Comparison of ENCODE assay signal across 8 mouse cellular contexts in the genomic region with DNA sequence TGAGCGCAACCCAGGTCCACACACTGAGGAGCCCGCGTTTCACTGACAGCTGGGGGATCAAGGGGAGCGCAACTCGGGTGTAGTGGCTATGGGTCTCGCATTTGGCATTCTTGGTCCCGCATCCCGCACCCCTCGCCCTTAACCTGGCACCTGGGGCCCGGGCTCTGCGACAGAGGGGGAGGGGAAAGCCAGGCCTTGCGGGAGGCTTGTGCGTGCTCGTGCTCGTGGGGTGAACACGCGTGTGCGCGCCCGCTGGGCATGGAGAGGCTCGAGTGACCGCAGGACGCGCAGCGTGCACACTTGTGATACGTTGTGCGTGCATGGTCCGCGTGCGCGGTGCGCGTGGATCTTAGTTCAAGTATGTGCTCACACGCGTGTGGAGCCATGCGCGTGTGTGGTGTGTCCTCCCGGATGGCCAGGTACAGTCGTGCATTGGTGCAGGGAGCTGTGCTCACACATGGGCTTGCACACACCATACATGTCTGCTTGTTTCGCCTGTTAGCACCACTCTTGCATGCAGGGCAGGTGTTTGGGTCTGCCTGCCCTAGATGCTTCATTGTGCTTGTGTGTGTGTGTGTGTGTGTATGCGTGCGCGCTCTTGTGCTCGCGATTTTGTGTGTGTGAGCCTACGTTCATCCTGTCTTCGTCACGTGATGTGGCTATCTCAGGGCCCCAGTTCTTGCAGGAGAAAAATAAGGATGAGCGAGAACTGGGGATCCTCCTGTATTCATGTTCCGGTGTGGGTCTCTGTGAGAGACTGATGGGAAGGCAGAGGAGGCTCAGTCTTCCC. TPM values are rescaled to one million over a fixed set of nuclear protein-coding genes. Genes with fewer than 3 reads are reported as not detected.
DNase-seq lines count a peak whose midpoint lies in the region; ATAC-seq lines count a peak whose summit lies in the region.

No protein-coding gene starts in this region.

- intact Hi-C loops in left cerebral cortex, postnatal 25 days (cut with DNase I), result loop anchor here (2.0 to 10.0 kb wide), 4 partner anchors 22 to 210 kb away; a partner anchor contains a TSS

- H3K9ac ChIP-seq in hindbrain, embryonic 16.5 days (ENCODE audit: low read depth, low read length), result peak overlapping the region; percentile 89
- H3K9ac ChIP-seq in midbrain, embryonic 13.5 days (replicated peaks), result peak overlapping the region; percentile 84

- ATAC-seq in erythroid progenitor cell, adult 5-6 weeks (replicated peaks; ENCODE audit: low FRiP score, poor library complexity, severe bottlenecking), result peak; percentile 43
- peak; percentile 21 for ATAC-seq in hindbrain, embryonic 16.5 days
- ATAC-seq in midbrain, embryonic 13.5 days, result peak; percentile 43

- peak overlapping the region; percentile 72 for H3K4me3 ChIP-seq in hindbrain, embryonic 16.5 days (ENCODE audit: low read length)
- peak overlapping the region; percentile 79 for H3K4me3 ChIP-seq in midbrain, embryonic 13.5 days (replicated peaks)

- no peaks in the 10 kb centered on the region for H3K27me3 ChIP-seq in hindbrain, embryonic 16.5 days (replicated peaks; ENCODE audit: control insufficient read depth, insufficient read depth, low read length)
- H3K27me3 ChIP-seq in midbrain, embryonic 13.5 days, result no peaks in the 10 kb centered on the region

- peak; percentile 76 to 80 for DNase-seq in left cerebral cortex, adult 18-20 months (ENCODE audit: low spot score in 2 of 2)
- DNase-seq in left cerebral cortex, adult 11 months (ENCODE audit: low spot score), result no peak
- peak; percentile 66 for DNase-seq in adrenal gland, postnatal 25 days
- DNase-seq in left cerebral cortex, postnatal 25 days (ENCODE audit: low spot score in 2 of 2), result peak; percentile 79 to 81
- DNase-seq in thymus, postnatal 14 days, result peak; percentile 66

- peak overlapping the region; percentile 93 for H3K27ac ChIP-seq in hindbrain, embryonic 16.5 days (ENCODE audit: low read depth, low read length)
- H3K27ac ChIP-seq in midbrain, embryonic 13.5 days, result peak overlapping the region; percentile 92

- WGBS in hindbrain, embryonic 16.5 days, result 11% methylated on average over 50 of the region's 50 CpGs
- 15% methylated on average over 50 of the region's 50 CpGs for WGBS in midbrain, embryonic 13.5 days

- H3K4me2 ChIP-seq in hindbrain, embryonic 16.5 days (ENCODE audit: low read length), result peak overlapping the region; percentile 71
- H3K4me2 ChIP-seq in midbrain, embryonic 13.5 days (replicated peaks), result peak overlapping the region; percentile 93

- no peaks in the 10 kb centered on the region for H3K9me3 ChIP-seq in hindbrain, embryonic 16.5 days (ENCODE audit: control insufficient read depth, low read length)
- no peaks in the 10 kb centered on the region for H3K9me3 ChIP-seq in midbrain, embryonic 13.5 days

- H3K36me3 ChIP-seq in hindbrain, embryonic 16.5 days (ENCODE audit: control insufficient read depth, insufficient read depth, low read length), result peaks cover 22% of the 10 kb centered on the region
- H3K36me3 ChIP-seq in midbrain, embryonic 13.5 days, result peaks cover 32% of the 10 kb centered on the region

- H3K4me1 ChIP-seq in hindbrain, embryonic 16.5 days (ENCODE audit: control insufficient read depth, insufficient read depth, low read depth, low read length), result peaks cover 41% of the 10 kb centered on the region
- peaks cover 42% of the 10 kb centered on the region for H3K4me1 ChIP-seq in midbrain, embryonic 13.5 days (replicated peaks)

RNA-seq across cellular contexts. Expression of a gene that starts 0.6 kb away (rescaled TPM):
- 100 to 1,000 TPM; 870 to 892 TPM for total RNA-seq in left cerebral cortex, adult 18-20 months (2021)
- total RNA-seq in adrenal gland, postnatal 25 days (2021), result 65.2 and 89.6 TPM in 2 replicates
- 7.1 TPM in 1 of 2 replicates, not detected in the other for total RNA-seq in erythroid progenitor cell, adult 5-6 weeks (2015; ENCODE audit: low replicate concordance)
- total RNA-seq in erythroid progenitor cell, adult 5-6 weeks (2017; ENCODE audit: low replicate concordance), result 2.2 and 4.9 TPM in 2 replicates
- polyA plus RNA-seq in hindbrain, embryonic 16.5 days (2015; fragmentation: Nextera tagmentation; extraction: Ambion mirVana), result 622 and 635 TPM in 2 replicates
- total RNA-seq in left cerebral cortex, postnatal 25 days (2021), result 100 to 1,000 TPM; 830 to 904 TPM
- polyA plus RNA-seq in midbrain, embryonic 13.5 days (2015; fragmentation: Nextera tagmentation; extraction: Ambion mirVana), result 261 and 275 TPM in 2 replicates

RNA-seq across cellular contexts. Expression of a gene that starts 5.7 kb away (rescaled TPM):
- 10 to 100 TPM; 31.3 to 31.4 TPM for total RNA-seq in left cerebral cortex, adult 18-20 months (2021)
- total RNA-seq in adrenal gland, postnatal 25 days (2021), result 127 and 143 TPM in 2 replicates
- total RNA-seq in erythroid progenitor cell, adult 5-6 weeks (2015; ENCODE audit: low replicate concordance), result 16.9 and 31.0 TPM in 2 replicates
- total RNA-seq in erythroid progenitor cell, adult 5-6 weeks (2017; ENCODE audit: low replicate concordance), result 5.1 and 30.4 TPM in 2 replicates
- 48.6 and 49.9 TPM in 2 replicates for polyA plus RNA-seq in hindbrain, embryonic 16.5 days (2015; fragmentation: Nextera tagmentation; extraction: Ambion mirVana)
- total RNA-seq in left cerebral cortex, postnatal 25 days (2021), result 10 to 100 TPM; 34.5 to 43.2 TPM
- polyA plus RNA-seq in midbrain, embryonic 13.5 days (2015; fragmentation: Nextera tagmentation; extraction: Ambion mirVana), result 36.2 and 38.4 TPM in 2 replicates

RNA-seq across cellular contexts. Expression of a gene that starts 21.4 kb away (rescaled TPM):
- total RNA-seq in left cerebral cortex, adult 18-20 months (2021), result 100 to 1,000 TPM; 150 to 153 TPM
- 50.2 and 62.1 TPM in 2 replicates for total RNA-seq in adrenal gland, postnatal 25 days (2021)
- 3.8 and 5.4 TPM in 2 replicates for total RNA-seq in erythroid progenitor cell, adult 5-6 weeks (2015; ENCODE audit: low replicate concordance)
- 7.3 and 8.0 TPM in 2 replicates for total RNA-seq in erythroid progenitor cell, adult 5-6 weeks (2017; ENCODE audit: low replicate concordance)
- 115 and 118 TPM in 2 replicates for polyA plus RNA-seq in hindbrain, embryonic 16.5 days (2015; fragmentation: Nextera tagmentation; extraction: Ambion mirVana)
- 100 to 1,000 TPM; 150 to 152 TPM for total RNA-seq in left cerebral cortex, postnatal 25 days (2021)
- 78.9 and 87.2 TPM in 2 replicates for polyA plus RNA-seq in midbrain, embryonic 13.5 days (2015; fragmentation: Nextera tagmentation; extraction: Ambion mirVana)

RNA-seq across cellular contexts. Expression of a gene that starts 31.5 kb away (rescaled TPM):
- 1 to 10 TPM; 1.6 to 3.4 TPM for total RNA-seq in left cerebral cortex, adult 18-20 months (2021)
- total RNA-seq in adrenal gland, postnatal 25 days (2021), result 0.55 and 1.3 TPM in 2 replicates
- 0.72 and 0.84 TPM in 2 replicates for total RNA-seq in erythroid progenitor cell, adult 5-6 weeks (2015; ENCODE audit: low replicate concordance)
- not detected in 2 replicates for total RNA-seq in erythroid progenitor cell, adult 5-6 weeks (2017; ENCODE audit: low replicate concordance)
- polyA plus RNA-seq in hindbrain, embryonic 16.5 days (2015; fragmentation: Nextera tagmentation; extraction: Ambion mirVana), result 0.19 and 0.42 TPM in 2 replicates
- total RNA-seq in left cerebral cortex, postnatal 25 days (2021), result 1 to 10 TPM; 1.6 to 1.7 TPM
- polyA plus RNA-seq in midbrain, embryonic 13.5 days (2015; fragmentation: Nextera tagmentation; extraction: Ambion mirVana), result 0.15 and 0.28 TPM in 2 replicates

RNA-seq across cellular contexts. Expression of a gene that starts 36.7 kb away (rescaled TPM):
- total RNA-seq in left cerebral cortex, adult 18-20 months (2021), result not detected
- total RNA-seq in adrenal gland, postnatal 25 days (2021), result not detected in 2 replicates
- not detected in 2 replicates for total RNA-seq in erythroid progenitor cell, adult 5-6 weeks (2015; ENCODE audit: low replicate concordance)
- not detected in 2 replicates for total RNA-seq in erythroid progenitor cell, adult 5-6 weeks (2017; ENCODE audit: low replicate concordance)
- 0.19 TPM in 1 of 2 replicates, not detected in the other for polyA plus RNA-seq in hindbrain, embryonic 16.5 days (2015; fragmentation: Nextera tagmentation; extraction: Ambion mirVana)
- not detected for total RNA-seq in left cerebral cortex, postnatal 25 days (2021)
- polyA plus RNA-seq in midbrain, embryonic 13.5 days (2015; fragmentation: Nextera tagmentation; extraction: Ambion mirVana), result not detected in 2 replicates
